Mouse (Mus musculus): Measurements from ENCODE around the gene Necap2. TPM values are rescaled to one million over a fixed set of nuclear protein-coding genes. Genes with fewer than 3 reads are reported as not detected.

Necap2 gene
- polyA plus RNA-seq, 1 experiment from 2014 or later, result 59.7 TPM

DNA sequence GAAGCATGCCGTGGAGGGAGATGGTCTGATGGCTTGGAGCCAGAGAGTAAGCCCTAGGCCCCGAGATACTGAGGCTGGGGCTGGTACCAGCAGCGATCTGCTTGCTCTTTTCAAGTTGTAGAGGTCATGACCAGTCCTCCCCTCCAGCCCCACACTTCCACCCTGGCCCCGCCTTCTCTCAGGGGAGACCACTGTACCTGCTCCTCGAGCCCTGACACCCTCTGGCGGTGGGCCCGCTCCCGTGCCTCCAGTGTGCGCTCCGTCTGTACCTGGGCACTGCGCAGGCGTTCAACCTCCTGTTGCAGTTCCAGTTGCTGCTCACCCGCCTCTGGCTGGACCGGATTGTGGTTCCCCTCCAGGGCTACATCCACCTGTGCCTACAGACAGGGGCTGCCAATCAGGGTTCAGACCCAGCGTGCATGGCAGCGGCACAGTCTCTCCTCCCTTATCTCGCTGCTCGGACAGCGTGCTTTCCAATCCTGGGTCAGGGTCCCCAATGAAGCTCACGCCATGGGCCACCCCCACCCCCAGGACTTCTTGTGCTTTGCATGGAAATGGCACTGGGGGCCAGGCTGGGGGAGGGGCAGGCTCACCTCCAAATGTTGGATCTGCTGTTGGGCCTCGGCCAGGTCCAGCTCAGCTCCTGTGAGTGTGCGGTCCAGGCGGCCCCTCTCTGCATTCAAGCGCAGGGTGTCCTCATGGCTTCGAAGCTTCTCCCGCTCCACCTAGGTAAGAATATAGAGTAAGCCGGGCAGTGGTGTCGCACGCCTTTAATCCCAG lies 60.3 kb downstream of the Necap2 start:
- Histone ChIP-seq H3K4me3 (ENCODE audit: low read depth, low read length) (no peak overlapping the region), H3K9ac (ENCODE audit: low read length) (no peak overlapping the region), H3K4me1 (replicated peaks; ENCODE audit: control insufficient read depth, insufficient read depth, low read length) (peaks cover 26% of the 10 kb centered on the region), H3K36me3 (ENCODE audit: control insufficient read depth, insufficient read depth, low read length) (peaks cover 45% of the 10 kb centered on the region), H3K9me3 (ENCODE audit: control insufficient read depth, low read length) (no peaks in the 10 kb centered on the region), H3K27me3 (replicated peaks; ENCODE audit: control insufficient read depth, insufficient read depth, low read length) (no peaks in the 10 kb centered on the region), H3K4me2 (ENCODE audit: low read length) (no peak overlapping the region), H3K27ac (ENCODE audit: low read depth) (no peak overlapping the region)
- 80% methylated on average over 29 of the region's 29 CpGs for WGBS
- no peak for ATAC-seq (replicated peaks; ENCODE audit: low FRiP score, low TSS enrichment, low read depth)
- no peak for DNase-seq (ENCODE audit: low spot score)

Other genes starting within 250 kb of the Necap2 start
- gene Padi1, start 232.6 kb downstream of the Necap2 start, polyA plus RNA-seq (2014; fragmentation: Nextera tagmentation; extraction: Ambion mirVana), result 0.16 TPM in 1 of 2 replicates, not detected in the other
- 1.9 and 2.5 TPM in 2 replicates for gene Padi2, start 172.0 kb downstream of the Necap2 start, polyA plus RNA-seq (2014; fragmentation: Nextera tagmentation; extraction: Ambion mirVana)
- 457 and 488 TPM in 2 replicates for gene Sdhb, start 117.2 kb downstream of the Necap2 start, polyA plus RNA-seq (2014; fragmentation: Nextera tagmentation; extraction: Ambion mirVana)
- gene Atp13a2, start 91.5 kb downstream of the Necap2 start, polyA plus RNA-seq (2014; fragmentation: Nextera tagmentation; extraction: Ambion mirVana), result 33.3 and 40.0 TPM in 2 replicates
- gene Mfap2, start 67.9 kb downstream of the Necap2 start, polyA plus RNA-seq (2014; fragmentation: Nextera tagmentation; extraction: Ambion mirVana), result 489 and 509 TPM in 2 replicates
- 6.6 TPM in 2 replicates for gene Crocc, start 17.8 kb downstream of the Necap2 start, polyA plus RNA-seq (2014; fragmentation: Nextera tagmentation; extraction: Ambion mirVana)
- gene Spata21, start 10.0 kb upstream of the Necap2 start, polyA plus RNA-seq (2014; fragmentation: Nextera tagmentation; extraction: Ambion mirVana), result 0.20 and 0.31 TPM in 2 replicates
- 33.9 and 37.0 TPM in 2 replicates for gene Szrd1, start 61.4 kb upstream of the Necap2 start, polyA plus RNA-seq (2014; fragmentation: Nextera tagmentation; extraction: Ambion mirVana)
- 25.9 and 26.0 TPM in 2 replicates for gene Fbxo42, start 69.6 kb upstream of the Necap2 start, polyA plus RNA-seq (2014; fragmentation: Nextera tagmentation; extraction: Ambion mirVana)
- gene Rsg1, start 135.6 kb upstream of the Necap2 start, polyA plus RNA-seq (2014; fragmentation: Nextera tagmentation; extraction: Ambion mirVana), result 4.6 and 4.9 TPM in 2 replicates
- 14.2 and 15.8 TPM in 2 replicates for gene Arhgef19, start 161.1 kb upstream of the Necap2 start, polyA plus RNA-seq (2014; fragmentation: Nextera tagmentation; extraction: Ambion mirVana)
- gene Epha2, start 222.9 kb upstream of the Necap2 start, polyA plus RNA-seq (2014; fragmentation: Nextera tagmentation; extraction: Ambion mirVana), result 3.4 and 3.5 TPM in 2 replicates

Data from intestine, embryonic 14.5 days (tissue).